ENCODE assay signal across 17 mouse cellular contexts in the genomic region with DNA sequence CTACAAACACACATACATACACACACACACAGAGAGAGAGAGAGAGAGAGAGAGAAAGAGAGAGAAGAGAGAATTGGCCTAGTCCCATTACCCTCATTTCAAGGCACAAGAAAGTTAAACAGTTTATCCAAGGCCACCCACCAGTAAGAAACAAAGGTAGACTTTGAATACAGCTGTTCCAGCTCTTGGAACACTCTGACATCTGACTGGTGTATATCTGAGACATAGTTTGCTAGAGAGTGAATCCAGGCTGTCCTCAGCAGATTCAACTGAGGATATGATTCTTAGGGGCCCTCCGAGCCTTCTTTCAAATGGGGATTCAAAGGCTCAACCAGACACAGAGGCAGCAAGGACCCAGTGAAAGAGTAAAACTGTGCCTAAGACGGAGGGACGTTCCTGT. TPM values are rescaled to one million over a fixed set of nuclear protein-coding genes. Genes with fewer than 3 reads are reported as not detected.
DNase-seq lines count a peak whose midpoint lies in the region; ATAC-seq and TF ChIP-seq lines count a peak whose summit lies in the region.
"Had no signal": no experiment of that assay in that cellular context is flagged by ENCODE, and none has a peak within 500 bp of the region (broad histone marks: within the 10 kb centered on the region; RNA-seq: fewer than 3 reads in every experiment).

No protein-coding gene starts in this region.

- H3K27me3 ChIP-seq in kidney, embryonic 15.5 days = no peaks in the 10 kb centered on the region
- no peaks in the 10 kb centered on the region for H3K27me3 ChIP-seq in lung, postnatal 0 days (replicated peaks; ENCODE audit: insufficient read depth, low read length)
- H3K27me3 ChIP-seq in intestine, embryonic 15.5 days (replicated peaks) = no peaks in the 10 kb centered on the region
- H3K27me3 ChIP-seq in stomach, embryonic 14.5 days (ENCODE audit: control insufficient read depth, insufficient read depth, low read length) = no peaks in the 10 kb centered on the region
- H3K27me3 ChIP-seq in neural tube, embryonic 15.5 days (replicated peaks) = no peaks in the 10 kb centered on the region
- H3K27me3 ChIP-seq: embryonic facial prominence, embryonic 13.5 days; midbrain, embryonic 15.5 days had no signal

- peaks cover 76% of the 10 kb centered on the region for H3K4me1 ChIP-seq in kidney, embryonic 15.5 days
- peaks cover 45% of the 10 kb centered on the region for H3K4me1 ChIP-seq in lung, postnatal 0 days (ENCODE audit: insufficient read depth, low read depth, low read length)
- H3K4me1 ChIP-seq in intestine, embryonic 15.5 days (replicated peaks) = peaks cover 54% of the 10 kb centered on the region
- H3K4me1 ChIP-seq in stomach, embryonic 14.5 days (ENCODE audit: control insufficient read depth, insufficient read depth, low read length) = peaks cover 56% of the 10 kb centered on the region
- H3K4me1 ChIP-seq in neural tube, embryonic 15.5 days = no peaks in the 10 kb centered on the region

- no peak for TF ChIP-seq CTCF in lung, postnatal 0 days (IDR thresholded peaks at IDR 0.05)

- H3K27ac ChIP-seq in kidney, embryonic 15.5 days = peak overlapping the region; percentile 91
- H3K27ac ChIP-seq in lung, postnatal 0 days (ENCODE audit: low read length) = peak overlapping the region; percentile 94
- peak overlapping the region; percentile 74 for H3K27ac ChIP-seq in intestine, embryonic 15.5 days
- H3K27ac ChIP-seq in stomach, embryonic 14.5 days (ENCODE audit: low read length) = peak overlapping the region; percentile 82
- H3K27ac ChIP-seq in neural tube, embryonic 15.5 days (replicated peaks) = no peak overlapping the region
- H3K27ac ChIP-seq: embryonic facial prominence, embryonic 13.5 days; forebrain, embryonic 10.5 days; midbrain, embryonic 15.5 days had no signal

- ATAC-seq in kidney, embryonic 15.5 days (replicated peaks; ENCODE audit: low FRiP score) = no peak
- no peak for ATAC-seq in lung, postnatal 0 days
- no peak for ATAC-seq in intestine, embryonic 15.5 days
- ATAC-seq in stomach, embryonic 14.5 days (ENCODE audit: insufficient number of reproducible peaks, insufficient read depth, low FRiP score, low read depth) = no peak
- ATAC-seq in neural tube, embryonic 15.5 days (ENCODE audit: low FRiP score) = no peak
- ATAC-seq: CD4-positive, CD25-positive, alpha-beta regulatory T cell, adult 4 months; inflammation-experienced regulatory T-cells, adult 6 months; midbrain, embryonic 15.5 days had no signal

- H3K9me3 ChIP-seq in kidney, embryonic 15.5 days (replicated peaks) = no peaks in the 10 kb centered on the region
- H3K9me3 ChIP-seq in lung, postnatal 0 days (ENCODE audit: low read length) = no peaks in the 10 kb centered on the region
- H3K9me3 ChIP-seq in intestine, embryonic 15.5 days = no peaks in the 10 kb centered on the region
- H3K9me3 ChIP-seq in stomach, embryonic 14.5 days (ENCODE audit: control insufficient read depth, low read depth, low read length) = no peaks in the 10 kb centered on the region
- no peaks in the 10 kb centered on the region for H3K9me3 ChIP-seq in neural tube, embryonic 15.5 days (replicated peaks)
- H3K9me3 ChIP-seq: embryonic facial prominence, embryonic 13.5 days; forebrain, embryonic 10.5 days; midbrain, embryonic 15.5 days had no signal

- no peaks in the 10 kb centered on the region for H3K36me3 ChIP-seq in kidney, embryonic 15.5 days
- H3K36me3 ChIP-seq in lung, postnatal 0 days (ENCODE audit: insufficient read depth, low read length) = no peaks in the 10 kb centered on the region
- no peaks in the 10 kb centered on the region for H3K36me3 ChIP-seq in intestine, embryonic 15.5 days
- H3K36me3 ChIP-seq in stomach, embryonic 14.5 days (ENCODE audit: control insufficient read depth, insufficient read depth, low read length) = no peaks in the 10 kb centered on the region
- H3K36me3 ChIP-seq in neural tube, embryonic 15.5 days = no peaks in the 10 kb centered on the region
- H3K36me3 ChIP-seq: embryonic facial prominence, embryonic 13.5 days; forebrain, embryonic 10.5 days; midbrain, embryonic 15.5 days had no signal

- no peak overlapping the region for H3K4me3 ChIP-seq in kidney, embryonic 15.5 days (replicated peaks)
- no peak overlapping the region for H3K4me3 ChIP-seq in lung, postnatal 0 days (ENCODE audit: low read depth, low read length)
- H3K4me3 ChIP-seq in intestine, embryonic 15.5 days (replicated peaks) = no peak overlapping the region
- no peak overlapping the region for H3K4me3 ChIP-seq in stomach, embryonic 14.5 days (ENCODE audit: low read depth, low read length)
- no peak overlapping the region for H3K4me3 ChIP-seq in neural tube, embryonic 15.5 days (replicated peaks)
- H3K4me3 ChIP-seq: embryonic facial prominence, embryonic 13.5 days; forebrain, embryonic 10.5 days; midbrain, embryonic 15.5 days had no signal

- H3K9ac ChIP-seq in kidney, embryonic 15.5 days = no peak overlapping the region
- no peak overlapping the region for H3K9ac ChIP-seq in lung, postnatal 0 days (replicated peaks; ENCODE audit: low read depth)
- no peak overlapping the region for H3K9ac ChIP-seq in intestine, embryonic 15.5 days
- H3K9ac ChIP-seq in stomach, embryonic 14.5 days (replicated peaks; ENCODE audit: low read depth, low read length) = no peak overlapping the region
- H3K9ac ChIP-seq in neural tube, embryonic 15.5 days (replicated peaks) = no peak overlapping the region
- H3K9ac ChIP-seq: embryonic facial prominence, embryonic 13.5 days; midbrain, embryonic 15.5 days had no signal

- H3K4me2 ChIP-seq in kidney, embryonic 15.5 days = peak overlapping the region; percentile 43
- H3K4me2 ChIP-seq in lung, postnatal 0 days (replicated peaks; ENCODE audit: low read depth, low read length) = peak overlapping the region; percentile 42; the same call in 1 of the 2 replicates
- 0 out of 2 replicates have a peak overlapping the region, but pooled peaks have one; percentile 34 for H3K4me2 ChIP-seq in intestine, embryonic 15.5 days (replicated peaks)
- peak overlapping the region; percentile 21 for H3K4me2 ChIP-seq in stomach, embryonic 14.5 days (replicated peaks; ENCODE audit: low read depth, low read length)
- no peak overlapping the region for H3K4me2 ChIP-seq in neural tube, embryonic 15.5 days
- H3K4me2 ChIP-seq: embryonic facial prominence, embryonic 13.5 days; midbrain, embryonic 15.5 days had no signal

- 76% methylated on average over 3 of the region's 3 CpGs for WGBS in kidney, embryonic 15.5 days
- 50% methylated on average over 3 of the region's 3 CpGs for WGBS in lung, postnatal 0 days
- 49% methylated on average over 3 of the region's 3 CpGs for WGBS in intestine, embryonic 15.5 days
- WGBS in stomach, embryonic 14.5 days = 53% methylated on average over 3 of the region's 3 CpGs
- 93% methylated on average over 3 of the region's 3 CpGs for WGBS in neural tube, embryonic 15.5 days

- no peak for DNase-seq in kidney, postnatal 14 days
- peak; percentile 70 for DNase-seq in lung, postnatal 0 days (ENCODE audit: low spot score)
- DNase-seq in lung, postnatal 4 days = no peak
- no peak for DNase-seq in gastrocnemius, postnatal 4 days (ENCODE audit: low spot score in 2 of 2)
- DNase-seq: adrenal gland, adult 8-10 months; cerebellum, adult 8-10 months; right cerebral cortex, postnatal 14 days; thymus, postnatal 25 days had no signal

- TF ChIP-seq EP300 in lung, postnatal 0 days (IDR thresholded peaks at IDR 0.05) = peak; percentile 44

RNA-seq across cellular contexts. Expression of gene Myof, which starts 14.1 kb away (rescaled TPM):
- 13.6 and 16.5 TPM in 2 replicates for polyA plus RNA-seq in kidney, embryonic 15.5 days (2015; fragmentation: Nextera tagmentation; extraction: Ambion mirVana)
- polyA plus RNA-seq in lung, postnatal 0 days (2015; fragmentation: Nextera tagmentation; extraction: Ambion mirVana) = 36.4 and 37.3 TPM in 2 replicates
- polyA plus RNA-seq in intestine, embryonic 15.5 days (2015; fragmentation: Nextera tagmentation; extraction: Ambion mirVana) = 9.4 and 10.1 TPM in 2 replicates
- 22.7 and 25.1 TPM in 2 replicates for polyA plus RNA-seq in stomach, embryonic 14.5 days (2014; fragmentation: Nextera tagmentation; extraction: Ambion mirVana)
- 2.0 and 3.6 TPM in 2 replicates for polyA plus RNA-seq in neural tube, embryonic 15.5 days (2015; fragmentation: Nextera tagmentation; extraction: Ambion mirVana)
- total RNA-seq in gastrocnemius, postnatal 4 days (2021) = 10 to 100 TPM; 20.7 to 21.8 TPM

RNA-seq across cellular contexts. Expression of gene Cep55, which starts 25.5 kb away (rescaled TPM):
- polyA plus RNA-seq in kidney, embryonic 15.5 days (2015; fragmentation: Nextera tagmentation; extraction: Ambion mirVana) = 29.6 and 30.0 TPM in 2 replicates
- polyA plus RNA-seq in lung, postnatal 0 days (2015; fragmentation: Nextera tagmentation; extraction: Ambion mirVana) = 1.9 and 3.2 TPM in 2 replicates
- polyA plus RNA-seq in intestine, embryonic 15.5 days (2015; fragmentation: Nextera tagmentation; extraction: Ambion mirVana) = 23.7 and 28.9 TPM in 2 replicates
- polyA plus RNA-seq in stomach, embryonic 14.5 days (2014; fragmentation: Nextera tagmentation; extraction: Ambion mirVana) = 28.5 and 33.3 TPM in 2 replicates
- 3.6 and 9.9 TPM in 2 replicates for polyA plus RNA-seq in neural tube, embryonic 15.5 days (2015; fragmentation: Nextera tagmentation; extraction: Ambion mirVana)
- total RNA-seq in gastrocnemius, postnatal 4 days (2021) = 1 to 10 TPM; 7.0 to 8.1 TPM
